Mouse (Mus musculus) neutrophil, adult 65 days (primary cell): ENCODE measurements around the gene Pycr1. TPM values are rescaled to one million over a fixed set of nuclear protein-coding genes. Genes with fewer than 3 reads are reported as not detected.

Experiments
- total RNA-seq: library from RNA; stranded (reverse); gene quantifications from 2 replicates; pipeline ENCODE4 v1.2.4, GENCODE M21; 2023

Pycr1 gene
- total RNA-seq, result 1.4 and 1.5 TPM in 2 replicates

DNA sequence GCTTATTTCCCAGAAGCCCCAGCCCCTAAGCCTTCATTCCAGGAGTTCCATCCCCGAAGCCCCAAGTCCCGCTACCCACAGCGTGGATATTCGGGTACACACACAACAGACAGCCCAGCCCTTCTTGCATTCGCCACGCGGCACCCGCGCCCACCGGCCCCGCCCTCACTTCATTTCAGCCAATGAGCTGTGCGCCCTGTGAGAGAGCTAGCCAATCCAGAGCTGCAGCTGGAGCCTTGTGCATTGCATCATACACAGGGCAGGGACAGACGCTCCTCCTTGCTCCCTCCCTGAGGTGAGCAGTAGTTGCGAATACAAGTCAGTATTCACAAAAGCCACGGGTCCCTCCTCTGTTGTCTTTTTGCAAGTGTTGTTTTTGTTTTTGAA lies at the start of gene Pycr1:
Gene Pycr1, minus strand, starts transcription at position 169 of the 387 bp plus-strand sequence.

DNA sequence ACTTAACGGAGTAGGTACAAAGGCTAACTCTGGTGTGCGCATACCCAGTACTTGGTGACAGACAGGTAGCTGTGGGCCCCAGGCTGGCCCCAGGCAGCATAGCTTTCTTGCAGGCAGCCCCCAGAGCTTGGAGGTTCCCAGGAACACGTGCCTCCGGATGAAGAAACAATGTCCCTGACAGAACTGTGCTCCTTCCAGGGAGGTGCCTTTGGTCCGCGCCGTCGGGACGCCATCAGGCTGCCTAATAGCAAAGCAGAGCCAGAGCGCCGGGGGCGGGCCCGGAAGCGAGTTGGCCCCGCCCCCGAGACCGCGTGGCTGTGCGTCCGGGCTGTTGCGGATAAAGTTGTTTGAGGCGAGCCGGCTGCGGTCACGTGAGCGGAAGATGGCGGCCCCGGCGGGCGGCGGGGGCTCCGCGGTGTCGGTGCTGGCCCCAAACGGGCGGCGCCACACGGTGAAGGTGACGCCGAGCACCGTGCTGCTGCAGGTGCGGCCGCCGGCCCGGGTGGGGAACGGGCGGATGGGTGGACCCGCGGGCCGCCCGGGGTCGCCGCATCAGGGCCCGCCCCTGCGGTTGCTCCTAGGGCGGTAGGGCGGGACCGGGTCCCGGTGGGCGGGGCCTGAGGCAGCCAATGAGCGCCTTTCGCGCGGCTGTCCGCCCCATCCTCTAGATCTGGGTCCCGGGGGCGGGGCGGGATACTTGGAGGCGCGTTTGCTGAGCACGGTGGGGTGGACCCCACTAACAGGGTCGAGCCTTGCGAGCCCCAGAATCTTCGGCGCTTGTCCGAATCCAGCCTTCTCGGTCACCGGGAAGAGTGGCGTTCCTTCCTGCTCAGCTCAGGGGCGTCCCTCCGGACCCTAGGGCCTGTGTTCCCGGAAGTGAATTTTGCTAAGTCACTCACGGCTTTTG lies 29.4 kb upstream of the Pycr1 start, which contains the start of gene Aspscr1:
Gene Aspscr1, plus strand, starts transcription at position 287 of the 907 bp plus-strand sequence.

DNA sequence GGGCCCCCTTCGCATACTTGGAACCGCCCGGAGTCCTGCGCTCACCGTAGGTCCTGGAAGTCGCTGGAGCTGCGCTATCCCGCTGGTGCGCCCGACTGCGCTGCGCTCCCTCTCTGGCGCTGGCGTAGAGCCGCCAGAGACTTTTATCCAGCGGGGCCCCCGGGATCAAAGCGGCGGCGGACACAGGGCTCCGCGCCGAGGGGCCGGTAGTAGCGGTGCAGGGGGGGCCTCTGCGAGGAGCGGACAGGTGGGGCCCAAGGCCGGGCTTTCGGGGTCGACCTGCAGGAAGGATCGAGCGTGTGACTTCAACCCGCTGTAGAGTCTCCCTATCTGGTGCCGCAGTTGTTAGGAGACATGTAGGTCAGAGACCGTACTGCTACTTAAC lies 17.5 kb upstream of the Pycr1 start, which contains the start of gene Notum:
Gene Notum, minus strand, starts transcription at position 100 of the 385 bp plus-strand sequence.

DNA sequence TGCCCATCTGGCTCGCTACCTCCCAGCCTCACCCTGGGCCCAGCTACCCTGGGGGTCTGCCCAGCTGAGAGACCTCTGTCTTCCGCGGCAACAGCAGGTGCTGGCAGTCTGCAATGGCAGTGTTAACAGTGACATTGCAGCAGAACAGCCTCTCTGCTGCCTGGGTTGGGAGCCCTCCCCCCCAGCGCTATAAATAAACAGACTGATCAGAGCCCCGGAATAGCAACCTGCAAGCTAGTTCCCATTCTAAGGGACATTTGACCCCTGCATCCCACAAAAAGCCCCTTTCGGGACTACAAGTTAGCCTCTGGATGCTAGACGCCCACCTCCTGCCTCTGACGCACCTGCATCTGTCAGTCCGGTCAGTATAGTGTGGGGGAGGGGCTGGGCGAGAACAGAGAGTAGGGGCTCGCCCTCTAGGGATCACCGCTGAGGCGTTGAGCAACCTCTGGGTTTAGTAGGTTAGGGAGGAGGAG lies 4.5 kb upstream of the Pycr1 start, which contains the start of gene Myadml2:
Gene Myadml2, minus strand, starts transcription at position 158 of the 476 bp plus-strand sequence.

DNA sequence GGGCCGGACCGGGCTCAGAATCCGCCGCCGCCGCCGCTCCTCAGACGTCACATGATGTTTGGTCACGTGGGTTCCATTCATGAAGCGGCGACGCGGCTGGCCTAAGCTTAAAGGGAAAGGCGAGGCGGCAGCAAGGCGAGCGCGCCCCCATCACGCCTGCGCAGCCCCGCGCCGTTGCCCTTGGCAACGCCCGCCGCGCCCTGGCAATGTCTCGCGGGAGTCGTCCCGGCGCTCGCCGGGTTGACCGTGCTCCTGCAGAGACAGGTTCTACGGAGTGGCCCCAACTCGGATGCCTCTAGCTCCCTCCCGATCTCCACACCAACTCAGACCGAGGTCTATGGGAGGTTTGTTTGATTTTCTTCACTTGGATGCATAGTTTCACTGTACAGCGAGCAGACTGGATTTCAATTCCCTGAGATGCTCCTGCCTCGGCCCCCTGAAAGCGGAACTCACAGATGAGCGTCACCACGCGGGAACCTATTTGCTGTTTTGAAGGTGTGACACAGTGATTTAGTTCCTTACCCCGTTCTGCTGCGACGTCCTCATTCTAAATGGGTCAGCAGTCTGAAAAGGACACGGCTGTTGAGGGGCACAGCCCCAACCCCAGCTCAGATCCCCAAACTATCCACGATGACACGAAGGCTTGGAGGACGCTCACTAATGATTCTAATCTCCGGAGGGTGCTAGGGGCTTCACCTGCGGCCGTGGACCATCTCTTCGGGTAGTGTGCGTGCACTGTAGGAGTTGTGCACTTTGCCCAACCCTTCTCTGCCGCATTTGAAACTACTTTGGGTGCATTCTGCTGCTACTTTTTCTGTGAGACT lies 9.8 kb downstream of the Pycr1 start, which contains the start of gene Mafg:
Gene Mafg, minus strand, starts transcription at position 81 of the 824 bp plus-strand sequence.

DNA sequence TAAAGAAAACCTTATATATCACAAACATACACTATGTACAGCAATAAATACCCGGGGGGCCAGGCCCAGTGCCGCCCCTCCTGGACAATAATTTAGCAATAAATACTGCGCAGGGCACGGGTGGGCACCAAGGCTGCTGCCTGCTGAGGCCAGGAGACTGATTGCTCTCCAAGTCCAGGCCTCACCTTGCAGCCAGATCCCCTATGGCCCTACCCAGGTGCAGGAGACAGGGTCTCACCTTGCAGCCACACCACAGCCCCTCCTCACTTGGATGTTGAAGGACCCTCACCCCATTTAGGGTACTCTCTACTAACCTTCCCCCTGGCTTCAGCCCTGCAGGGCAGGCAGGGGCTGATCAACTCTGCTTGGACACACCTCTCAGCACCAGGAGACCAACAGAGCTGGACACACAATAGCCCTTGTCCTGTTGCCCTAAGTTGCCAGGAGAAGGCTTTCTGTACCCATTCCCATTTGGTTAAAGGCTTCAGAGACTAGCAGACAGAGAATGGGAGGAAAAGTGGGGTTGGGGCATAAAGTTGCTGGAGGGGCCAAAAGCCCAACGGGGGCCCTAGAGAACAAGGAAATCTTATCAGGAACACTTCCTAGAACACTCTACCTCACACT lies 18.3 kb downstream of the Pycr1 start, which contains the start of gene Sirt7:
Gene Sirt7, minus strand, starts transcription at position 89 of the 624 bp plus-strand sequence.

DNA sequence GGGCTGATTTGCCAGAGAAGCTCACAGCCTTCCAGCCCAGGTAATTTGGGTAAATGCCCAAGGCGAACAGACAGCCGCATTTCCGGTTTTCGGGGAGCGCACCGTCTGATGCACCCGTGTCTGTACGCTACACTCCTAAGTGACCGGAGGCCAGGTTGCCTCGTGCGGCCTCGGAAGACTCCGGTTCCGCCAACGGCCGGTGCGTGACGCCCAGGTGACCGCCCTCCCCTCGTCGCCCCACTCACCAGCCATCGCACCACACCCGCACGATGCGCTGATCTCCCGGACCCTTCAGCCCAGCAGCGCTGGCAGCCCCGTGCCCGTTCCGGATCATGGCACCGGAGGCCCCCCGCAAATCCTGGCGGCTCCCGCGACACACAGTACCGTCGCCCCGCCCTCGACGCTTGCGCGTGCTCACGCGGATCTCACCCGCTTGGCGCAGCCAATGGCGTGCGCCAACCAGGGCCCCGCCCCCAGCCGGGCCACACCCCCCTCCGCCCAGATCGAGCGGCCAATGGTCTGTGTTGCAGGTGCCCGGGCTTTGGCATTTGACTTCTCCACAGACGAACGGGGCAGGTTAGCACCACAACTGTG lies 26.0 kb downstream of the Pycr1 start, which contains the start of gene Pcyt2:
Gene Pcyt2, minus strand, starts transcription at position 418 of the 594 bp plus-strand sequence.

DNA sequence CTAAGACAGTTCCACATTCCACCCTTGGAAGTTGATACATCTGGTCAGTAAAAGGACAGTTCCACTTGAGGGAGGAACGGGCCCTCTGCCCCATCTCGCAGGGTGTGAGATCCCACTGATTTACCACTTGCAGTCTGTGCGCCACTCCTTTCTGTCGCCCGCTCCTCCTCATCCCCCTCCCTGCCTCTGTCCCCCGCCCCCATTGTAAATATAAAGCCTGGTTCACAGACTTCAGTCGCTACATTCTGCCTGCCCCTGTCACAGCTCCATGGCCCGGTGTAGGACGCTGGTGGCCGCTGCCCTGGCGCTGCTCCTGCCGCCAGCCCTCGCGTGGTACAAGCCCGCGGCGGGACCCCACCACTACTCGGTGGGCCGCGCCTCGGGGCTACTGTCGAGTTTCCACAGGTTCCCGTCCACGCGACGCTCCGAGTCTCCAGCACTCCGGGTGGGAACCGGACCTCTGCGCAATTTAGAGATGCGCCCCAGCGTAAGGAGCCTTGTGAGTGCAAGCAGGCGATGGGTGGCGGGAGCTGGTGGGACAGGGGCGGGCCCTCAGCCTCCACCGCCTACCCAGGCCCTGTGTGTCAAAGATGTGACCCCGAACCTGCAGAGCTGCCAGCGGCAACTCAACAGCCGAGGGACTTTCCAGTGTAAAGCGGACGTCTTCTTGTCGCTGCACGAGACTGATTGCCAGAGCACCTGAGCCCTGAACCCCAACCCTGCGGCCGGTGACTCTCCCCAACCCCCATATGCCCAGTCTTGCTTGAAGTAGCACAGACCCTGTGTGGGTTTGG lies 35.1 kb downstream of the Pycr1 start, which contains the start of gene Npb:
Gene Npb, plus strand, starts transcription at position 237 of the 794 bp plus-strand sequence.

DNA sequence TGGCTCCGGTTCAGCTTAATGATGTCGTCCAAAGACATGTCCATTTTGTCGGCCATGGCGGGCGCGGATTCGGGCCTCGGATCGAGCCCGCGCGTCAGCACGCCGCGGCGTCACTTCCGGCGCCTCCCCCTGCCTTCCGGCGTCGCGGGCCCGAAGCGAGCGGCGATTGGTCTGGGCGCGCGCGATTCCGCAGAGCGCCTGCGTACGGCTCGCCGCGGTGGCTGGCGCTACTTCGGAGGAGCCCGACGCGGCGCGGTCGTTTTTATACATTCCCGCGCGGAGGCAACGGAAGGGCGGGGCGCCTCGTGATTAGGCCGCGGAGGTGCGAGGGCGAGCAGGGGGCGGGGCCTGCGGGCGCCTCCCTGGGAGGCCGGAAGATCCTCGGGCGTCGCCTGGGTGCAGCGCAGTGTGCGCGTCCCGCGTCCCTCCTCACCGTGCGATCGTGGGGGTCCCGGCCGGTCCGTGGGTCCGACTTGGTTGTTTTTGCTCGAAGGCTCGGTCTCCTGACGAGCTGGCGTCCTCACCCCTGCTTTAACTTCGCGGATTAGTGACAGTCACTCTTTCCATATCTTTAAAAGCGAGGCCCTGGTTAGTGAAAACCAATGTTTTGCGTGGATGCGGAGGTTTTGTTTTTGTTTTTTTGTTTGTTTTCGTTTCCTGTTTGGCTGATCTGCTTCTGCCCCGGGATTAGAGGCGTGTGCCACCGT lies 45.1 kb downstream of the Pycr1 start, which contains the start of the genes Alyref and Anapc11:
Gene Alyref, minus strand, starts transcription at position 83 of the 707 bp plus-strand sequence.
Gene Anapc11, plus strand, starts transcription at position 139 of the 707 bp plus-strand sequence.

Other genes starting within 250 kb of the Pycr1 start
- gene Nploc4, start 206.1 kb downstream of the Pycr1 start, total RNA-seq, result 36.9 and 53.5 TPM in 2 replicates
- 0.84 TPM in 1 of 2 replicates, not detected in the other for gene Tspan10, start 201.1 kb downstream of the Pycr1 start, total RNA-seq
- not detected in 2 replicates for gene Pde6g, start 190.3 kb downstream of the Pycr1 start, total RNA-seq
- 2.0 and 4.8 TPM in 2 replicates for gene Oxld1, start 185.7 kb downstream of the Pycr1 start, total RNA-seq
- 7.4 and 8.1 TPM in 2 replicates for gene Ccdc137, start 185.7 kb downstream of the Pycr1 start, total RNA-seq
- 5.6 and 7.2 TPM in 2 replicates for gene Arl16, start 176.2 kb downstream of the Pycr1 start, total RNA-seq
- gene Mrpl12, start 159.2 kb downstream of the Pycr1 start, total RNA-seq, result 12.8 and 16.8 TPM in 2 replicates
- 11.2 and 13.4 TPM in 2 replicates for gene Slc25a10, start 151.9 kb downstream of the Pycr1 start, total RNA-seq
- not detected in 2 replicates for gene Gcgr, start 113.1 kb downstream of the Pycr1 start, total RNA-seq
- 28.8 and 31.9 TPM in 2 replicates for gene Mcrip1, start 94.0 kb downstream of the Pycr1 start, total RNA-seq
- not detected in 2 replicates for gene Ppp1r27, start 92.6 kb downstream of the Pycr1 start, total RNA-seq
- 245 and 272 TPM in 2 replicates for gene P4hb, start 70.5 kb downstream of the Pycr1 start, total RNA-seq
- 428 and 459 TPM in 2 replicates for gene Arhgdia, start 62.1 kb downstream of the Pycr1 start, total RNA-seq
- gene Alyref, start 45.4 kb downstream of the Pycr1 start, total RNA-seq, result 116 and 122 TPM in 2 replicates
- gene Anapc11, start 45.3 kb downstream of the Pycr1 start, total RNA-seq, result 36.8 and 40.0 TPM in 2 replicates
- 1.5 TPM in 1 of 2 replicates, not detected in the other for gene Npb, start 35.3 kb downstream of the Pycr1 start, total RNA-seq
- 28.9 and 43.8 TPM in 2 replicates for gene Pcyt2, start 25.8 kb downstream of the Pycr1 start, total RNA-seq
- gene Sirt7, start 18.5 kb downstream of the Pycr1 start, total RNA-seq, result 114 and 133 TPM in 2 replicates
- gene Mafg, start 10.2 kb downstream of the Pycr1 start, total RNA-seq, result 122 and 149 TPM in 2 replicates
- not detected in 2 replicates for gene Myadml2, start 4.4 kb upstream of the Pycr1 start, total RNA-seq
- gene Notum, start 17.4 kb upstream of the Pycr1 start, total RNA-seq, result not detected in 2 replicates
- gene Aspscr1, start 29.2 kb upstream of the Pycr1 start, total RNA-seq, result 82.0 and 103 TPM in 2 replicates
- 30.2 and 33.5 TPM in 2 replicates for gene Cenpx, start 70.0 kb upstream of the Pycr1 start, total RNA-seq
- gene Lrrc45, start 70.2 kb upstream of the Pycr1 start, total RNA-seq, result 9.1 and 10.4 TPM in 2 replicates
- gene Rac3, start 77.7 kb upstream of the Pycr1 start, total RNA-seq, result 0.88 and 1.2 TPM in 2 replicates
- 5.6 and 6.1 TPM in 2 replicates for gene Dcxr, start 83.5 kb upstream of the Pycr1 start, total RNA-seq
- 2.3 and 2.9 TPM in 2 replicates for gene Cbr2, start 88.3 kb upstream of the Pycr1 start, total RNA-seq
- 36.2 and 41.5 TPM in 2 replicates for gene Hmga1b, start 119.0 kb upstream of the Pycr1 start, total RNA-seq
- gene Rfng, start 140.4 kb upstream of the Pycr1 start, total RNA-seq, result 12.0 and 12.2 TPM in 2 replicates
- 34.8 and 43.3 TPM in 2 replicates for gene Gps1, start 140.5 kb upstream of the Pycr1 start, total RNA-seq
- 23.4 and 32.1 TPM in 2 replicates for gene Dus1l, start 152.6 kb upstream of the Pycr1 start, total RNA-seq
- 18.5 and 25.7 TPM in 2 replicates for gene Fasn, start 180.8 kb upstream of the Pycr1 start, total RNA-seq